Mouse (Mus musculus) thymus, postnatal 0 days (tissue): Measurements from ENCODE around the gene Arhgef7. TPM values are rescaled to one million over a fixed set of nuclear protein-coding genes. Genes with fewer than 3 reads are reported as not detected.

Experiments used
- DNase-seq: peaks from one replicate; pipeline ENCODE4 v3.0.0-alpha.2; 2015; ENCODE audit warnings: low spot score
- polyA plus RNA-seq: library from polyadenylated mRNA; unstranded; fragments of >200 nt; fragmentation: Nextera tagmentation; extraction: Ambion mirVana; gene quantifications from 2 replicates; pipeline ENCODE4 v1.2.1, GENCODE M21; 2015

Gene Arhgef7
- 16.5 and 16.6 TPM in 2 replicates for polyA plus RNA-seq

DNA sequence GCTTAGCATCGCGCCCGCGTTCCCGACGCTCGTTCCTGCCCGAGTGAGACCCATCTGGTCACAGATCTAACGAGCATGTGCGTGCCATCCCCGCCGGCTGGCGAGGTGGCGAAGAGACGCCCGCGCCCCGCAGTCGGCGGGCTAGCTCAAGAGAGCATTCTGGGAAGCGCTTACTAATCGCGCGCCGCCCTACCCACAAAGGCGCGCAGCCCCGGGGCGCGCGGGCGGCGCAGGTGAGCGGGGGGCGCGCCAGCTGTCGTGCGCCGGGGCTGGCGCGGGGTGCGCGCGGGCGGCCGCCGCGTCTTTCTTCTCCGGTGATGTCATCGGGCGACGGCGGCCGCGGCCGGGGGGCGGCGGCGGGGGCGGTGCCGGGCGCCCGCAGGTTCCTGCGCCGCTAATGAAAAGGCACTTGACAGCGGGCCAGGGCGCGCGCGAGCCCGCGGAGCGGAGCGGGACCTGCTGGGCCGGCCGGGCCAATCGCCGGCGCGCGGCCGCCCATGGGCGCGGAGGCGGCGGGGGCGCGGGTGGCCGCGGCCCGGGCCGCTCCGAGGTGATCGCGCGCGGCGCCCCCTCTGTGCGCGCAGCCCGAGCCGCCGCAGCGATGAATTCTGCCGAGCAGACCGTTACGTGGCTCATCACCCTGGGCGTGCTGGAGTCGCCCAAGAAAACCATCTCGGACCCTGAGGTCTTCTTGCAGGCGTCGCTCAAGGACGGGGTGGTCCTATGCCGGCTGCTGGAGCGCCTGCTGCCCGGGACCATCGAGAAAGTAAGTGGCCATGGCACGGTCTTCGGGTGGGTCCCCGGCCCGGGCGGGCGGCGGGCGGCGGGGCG is at the start of gene Arhgef7:
Arhgef7 (plus strand) TSS at position 71 of the 831 bp plus-strand sequence.
- no peak for DNase-seq

DNA sequence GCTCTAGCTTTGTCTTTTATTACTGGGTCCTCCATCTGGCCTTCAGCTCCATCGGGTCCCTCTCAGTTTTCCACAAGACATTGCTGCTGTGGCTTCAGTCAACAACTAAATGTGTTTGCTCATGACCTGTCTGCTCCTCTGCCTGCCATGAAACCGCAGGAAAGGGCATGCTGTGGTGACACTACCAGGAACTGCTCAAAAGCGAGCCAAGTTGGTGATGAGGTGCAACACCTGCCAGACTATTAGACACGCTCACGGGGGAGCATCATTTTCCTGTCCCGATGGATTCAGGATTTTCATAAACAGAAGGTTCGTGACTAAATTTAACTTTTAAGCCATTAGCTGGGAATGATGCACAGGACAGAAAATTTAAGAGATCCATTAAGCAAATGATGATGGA is 43.0 kb upstream of the Arhgef7 start:
- DNase-seq: no peak

DNA sequence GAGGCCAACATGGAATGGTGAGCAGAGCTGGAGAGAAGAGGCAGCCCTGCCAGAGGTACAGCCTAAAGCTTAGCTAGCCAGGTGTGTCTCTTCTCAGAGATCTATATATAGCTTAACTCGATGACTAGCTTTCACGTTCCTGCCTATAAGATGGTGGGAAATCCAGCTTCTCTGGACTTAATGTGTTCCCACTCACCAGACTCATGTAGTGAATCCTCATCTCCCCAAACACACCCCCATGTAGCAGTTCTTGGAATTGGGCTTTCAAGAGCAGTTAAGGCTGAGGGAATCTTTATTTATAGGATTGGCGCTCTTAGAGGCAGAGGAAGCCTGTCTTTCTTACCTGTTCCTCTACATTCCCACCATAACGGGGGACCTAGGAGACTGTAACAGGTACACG is 40.3 kb upstream of the Arhgef7 start:
- no peak for DNase-seq

GRCm38 (mm10) chr8:11689945-11690344 is 37.6 kb upstream of the Arhgef7 start:
- no peak for DNase-seq

- DNase-seq: no peak
Measured at GRCm38 (mm10) chr8:11691284-11691683, 36.2 kb upstream of the Arhgef7 start.

GRCm38 (mm10) chr8:11691761-11692160 is 35.8 kb upstream of the Arhgef7 start:
- DNase-seq: no peak

GRCm38 (mm10) chr8:11692455-11692854 is 35.1 kb upstream of the Arhgef7 start:
- no peak for DNase-seq

DNA sequence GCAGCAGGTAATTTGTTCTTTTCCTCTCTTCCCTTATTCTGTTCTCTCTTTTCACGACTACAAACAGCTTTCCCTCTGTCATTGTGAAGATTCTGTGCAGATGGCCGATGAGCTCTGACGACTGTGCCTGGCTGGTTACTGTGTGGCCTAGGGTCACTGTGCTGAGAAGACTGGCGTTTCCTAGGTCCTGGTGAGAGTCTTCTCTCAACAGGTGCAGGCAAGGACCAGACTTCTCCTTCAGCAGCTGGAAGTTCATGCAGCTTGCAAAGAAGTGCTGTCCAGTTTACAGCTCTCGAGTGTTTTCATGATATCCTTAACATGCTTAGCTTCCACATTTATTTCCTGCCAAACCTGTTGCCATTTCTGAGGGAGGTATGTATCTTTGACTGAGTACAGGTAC is 33.5 kb upstream of the Arhgef7 start:
- no peak for DNase-seq

DNA sequence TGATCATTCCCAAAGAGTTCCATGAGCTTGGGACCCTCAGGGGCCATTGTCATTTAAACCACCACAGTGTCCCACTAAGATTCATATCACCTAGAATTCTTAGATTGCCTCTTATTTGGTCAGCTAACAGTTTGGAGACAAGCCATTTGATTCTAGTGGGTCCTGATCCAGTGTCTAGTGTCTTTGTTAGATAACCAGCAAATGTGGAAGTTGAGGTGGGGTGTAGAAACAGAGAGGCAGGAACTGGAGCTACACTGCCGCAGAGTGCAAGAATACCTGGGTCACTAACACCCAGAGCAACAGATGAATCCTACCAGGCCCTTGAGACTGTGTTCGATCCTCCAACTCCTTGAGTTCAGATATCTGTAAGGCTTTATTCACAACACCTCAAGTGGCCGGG is 31.3 kb upstream of the Arhgef7 start:
- DNase-seq: no peak

DNA sequence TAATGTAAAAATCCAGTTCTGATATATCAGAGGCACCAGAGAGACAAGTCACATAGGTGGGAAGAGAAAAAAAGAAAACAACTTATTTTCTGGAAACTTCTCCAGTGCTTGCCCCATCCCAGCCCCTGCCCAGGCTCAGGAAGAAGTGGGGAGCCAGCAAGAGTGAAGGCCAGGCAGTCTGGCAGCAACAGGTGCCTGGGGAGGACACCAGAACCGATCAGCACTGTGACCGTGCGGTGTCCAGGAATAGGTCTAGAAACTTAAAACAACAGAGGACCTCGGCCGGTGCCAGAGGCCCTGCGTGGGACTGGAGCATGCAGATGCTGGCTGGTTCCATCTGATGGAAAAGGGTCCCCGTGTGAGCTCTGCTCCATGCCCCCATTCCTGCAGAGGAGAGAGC is 30.1 kb upstream of the Arhgef7 start:
- DNase-seq: no peak

DNA sequence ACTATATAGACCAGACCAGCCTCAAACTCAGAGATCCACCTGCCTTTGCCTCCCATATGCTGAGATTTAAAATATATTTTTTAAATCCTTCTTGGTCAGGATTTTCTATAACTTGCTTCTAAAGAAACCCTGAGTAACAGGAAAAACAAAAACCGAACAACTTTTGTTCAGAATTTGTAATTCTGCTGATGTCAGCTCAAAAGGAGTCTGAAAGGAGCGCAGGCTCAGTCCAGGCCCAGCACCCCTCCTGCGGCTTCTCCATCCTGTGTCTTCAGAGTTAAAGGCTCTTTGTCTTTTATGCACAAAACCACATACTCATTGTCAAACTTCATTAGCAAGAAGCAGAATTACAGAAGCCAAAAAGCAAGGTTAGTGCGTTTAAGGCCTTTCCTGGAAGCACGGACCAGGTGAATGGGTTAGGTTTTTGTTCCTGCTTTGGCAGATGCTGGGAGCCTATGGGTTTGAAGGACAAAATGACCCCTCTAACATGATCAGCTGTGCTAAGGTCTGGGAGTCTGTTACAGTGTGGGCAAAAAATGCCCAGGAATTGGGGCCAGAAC is 28.0 kb upstream of the Arhgef7 start:
- no peak for DNase-seq

DNA sequence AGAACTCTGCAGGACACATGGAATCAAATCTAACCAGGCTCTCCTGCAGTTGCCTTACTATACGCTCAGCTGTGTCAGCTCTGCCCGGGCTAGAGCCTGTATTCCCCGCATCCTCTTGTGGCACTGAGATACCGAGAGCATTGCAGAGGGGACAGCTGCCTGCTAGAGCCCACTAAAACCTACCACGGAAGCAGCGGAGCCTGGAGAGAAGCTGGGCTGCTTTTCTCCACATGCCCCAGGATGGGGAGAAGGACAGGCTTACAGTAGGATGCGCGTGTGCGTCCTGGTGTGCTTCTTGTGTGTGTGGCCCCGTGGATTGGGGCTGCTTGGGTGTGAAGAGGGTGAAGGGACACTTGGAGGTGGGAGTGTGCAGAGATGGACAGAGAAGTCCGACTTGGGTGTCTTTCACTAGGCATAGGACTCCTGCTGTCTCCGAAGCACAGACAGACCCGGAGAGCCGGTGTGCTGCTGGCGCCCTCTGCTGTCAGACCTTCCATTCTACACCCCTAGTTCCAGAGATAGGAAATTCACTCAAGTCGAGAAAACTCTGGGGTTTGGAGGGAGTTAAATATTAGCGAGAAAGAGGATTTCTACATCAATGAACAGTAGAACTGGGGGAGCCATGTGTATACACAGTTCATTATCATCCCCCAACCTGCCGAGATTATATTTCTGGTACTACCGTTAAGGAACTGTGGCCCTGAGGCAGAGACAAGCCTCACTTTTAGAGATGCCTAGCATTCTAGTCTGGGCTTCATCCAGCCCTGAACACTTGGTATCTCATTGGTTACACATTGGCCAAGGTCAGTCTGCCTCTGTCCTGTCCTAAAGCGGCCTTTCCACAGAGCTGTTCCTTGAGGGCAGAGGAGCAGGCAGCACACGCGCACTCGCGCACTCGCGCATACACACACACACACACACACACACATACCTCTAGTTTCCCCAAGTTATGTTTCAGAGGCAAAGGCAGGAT is 27.2 kb upstream of the Arhgef7 start:
- peak; percentile 73 for DNase-seq

- DNase-seq: no peak
Measured at GRCm38 (mm10) chr8:11701033-11701362, 26.5 kb upstream of the Arhgef7 start, which contains the start of gene 1700016D06Rik. Gene 1700016D06Rik, minus strand, starts transcription at chr8:11701063.

GRCm38 (mm10) chr8:11701428-11701827 is 26.1 kb upstream of the Arhgef7 start:
- no peak for DNase-seq

GRCm38 (mm10) chr8:11703789-11704188 is 23.7 kb upstream of the Arhgef7 start:
- DNase-seq: no peak

GRCm38 (mm10) chr8:11704716-11705420 is 22.7 kb upstream of the Arhgef7 start:
- DNase-seq: no peak

GRCm38 (mm10) chr8:11705818-11706217 is 21.7 kb upstream of the Arhgef7 start:
- DNase-seq: no peak

DNA sequence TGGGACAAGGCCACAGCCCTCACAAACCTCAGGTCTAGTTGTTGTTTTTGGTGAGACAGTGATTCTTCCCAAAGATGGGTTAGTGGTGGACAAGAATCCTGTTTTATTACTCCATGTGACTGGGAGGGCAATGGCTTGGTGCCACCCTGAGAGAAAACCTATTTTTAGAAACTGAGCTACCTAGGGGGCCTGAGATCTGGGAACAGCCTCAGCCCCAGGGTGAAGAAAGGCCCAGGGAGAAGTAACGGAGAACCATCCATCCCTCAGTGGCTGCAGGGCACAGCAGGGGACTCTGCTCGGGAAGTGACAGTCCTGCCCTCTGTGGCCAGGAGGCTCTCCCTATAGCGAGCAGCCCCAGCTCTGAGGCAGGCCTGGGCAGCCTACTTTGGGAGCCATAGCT is 19.8 kb upstream of the Arhgef7 start:
- no peak for DNase-seq

GRCm38 (mm10) chr8:11708815-11709214 is 18.7 kb upstream of the Arhgef7 start:
- DNase-seq: no peak

GRCm38 (mm10) chr8:11709542-11709941 is 18.0 kb upstream of the Arhgef7 start:
- DNase-seq: no peak

- no peak for DNase-seq
Measured at GRCm38 (mm10) chr8:11710415-11710814, 17.1 kb upstream of the Arhgef7 start.
